Mouse (Mus musculus) testis, adult 2 months (tissue): ENCODE results near the gene Minar1.

ENCODE experiments used
- CTCF ChIP-seq: fragments of 200-500 bp; IDR thresholded peaks from 2 replicates; pipeline ENCODE4 v1.5.1; 2012; ENCODE audit warnings: low read depth, mild to moderate bottlenecking, inconsistent platforms, low read length, moderate library complexity; ENCODE audit not compliant: control insufficient read depth, insufficient read depth, insufficient replicate concordance
- POLR2A ChIP-seq: fragments of 200-500 bp; IDR thresholded peaks from 2 replicates; pipeline ENCODE4 v1.6.1; 2012; ENCODE audit warnings: low read depth, mild to moderate bottlenecking, inconsistent platforms, low read length, moderate library complexity; ENCODE audit not compliant: control insufficient read depth

GRCm38 (mm10) chr9:89637453-89637852 is 14.5 kb upstream of the Minar1 start:
- TF ChIP-seq CTCF (no peak), POLR2A (no peak)
